Mouse (Mus musculus) embryonic fibroblast, embryonic 13.5 days (primary cell): ENCODE results near the gene Tpk1.

Experiments used
- CTCF ChIP-seq: IDR thresholded peaks from 2 replicates; pipeline ENCODE4 v1.5.1; 2011; ENCODE audit warnings: mild to moderate bottlenecking, control low read depth, low read length, moderate library complexity, borderline replicate concordance; ENCODE audit not compliant: insufficient read depth
- POLR2A ChIP-seq: IDR thresholded peaks from 2 replicates; pipeline ENCODE4 v1.6.1; 2011; ENCODE audit warnings: low read depth, mild to moderate bottlenecking, control low read depth, low read length, moderate library complexity

DNA sequence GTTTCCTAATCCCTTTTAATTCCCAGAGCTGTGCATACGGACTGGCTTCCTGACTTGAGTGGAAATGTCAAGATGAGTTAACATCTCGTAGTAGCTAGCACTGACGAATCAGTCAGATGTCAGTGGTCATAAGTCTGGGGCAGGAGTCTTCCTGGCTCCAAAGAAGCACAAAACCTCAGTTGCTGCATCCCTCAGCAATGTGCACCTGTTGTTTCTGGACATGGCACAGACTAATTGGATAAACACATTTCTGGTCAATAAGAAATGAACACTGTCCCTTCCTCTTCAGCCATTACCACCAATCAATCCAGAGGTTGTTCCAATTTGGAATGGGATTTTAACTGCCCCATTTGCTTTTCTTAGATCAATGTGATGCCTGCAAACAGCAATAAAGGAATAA lies 281.2 kb downstream of the Tpk1 start:
- TF ChIP-seq POLR2A (no peak), CTCF (no peak)
